Mouse (Mus musculus) heart, embryonic 10.5 days (tissue): ENCODE measurements around the gene Gm49361. TPM values are rescaled to one million over a fixed set of nuclear protein-coding genes. Genes with fewer than 3 reads are reported as not detected.
A peak's percentile ranks its signal among the peaks of the same experiment; 100 is the strongest.
"Not testable (repeated sequence)": the region's sequence is repeated elsewhere in the genome, so short reads cannot be mapped to it uniquely, and the experiment has no call there.

Source experiments
- DNase-seq: peaks from one replicate; pipeline ENCODE4 v3.0.0-alpha.2; 2017; ENCODE audit warnings: low spot score
- H3K27ac ChIP-seq: fragments of 300-500 bp; sonication (generic); 2 replicates; pipeline ENCODE4 v1.5.1; 2016; ENCODE audit warnings: mild to moderate bottlenecking
- H3K27me3 ChIP-seq: fragments of 300-500 bp; sonication (generic); 2 replicates; pipeline ENCODE4 v1.6.1; 2016; ENCODE audit warnings: mild to moderate bottlenecking; ENCODE audit not compliant: poor library complexity, insufficient read depth, severe bottlenecking
- H3K36me3 ChIP-seq: fragments of 300-500 bp; sonication (generic); 2 replicates; pipeline ENCODE4 v1.6.1; 2016; ENCODE audit warnings: mild to moderate bottlenecking, moderate library complexity
- H3K4me1 ChIP-seq: fragments of 300-500 bp; sonication (generic); 2 replicates; pipeline ENCODE4 v1.6.1; 2016; ENCODE audit warnings: mild to moderate bottlenecking
- H3K4me3 ChIP-seq: fragments of 300-500 bp; sonication (generic); 2 replicates; pipeline ENCODE4 v1.5.1; 2016; ENCODE audit warnings: mild to moderate bottlenecking, moderate library complexity
- H3K9me3 ChIP-seq: fragments of 300-500 bp; sonication (generic); 2 replicates; pipeline ENCODE4 v1.6.1; 2016; ENCODE audit warnings: mild to moderate bottlenecking, moderate library complexity
- WGBS: fragments of 180-500 bp; shearing (Covaris S2); methylation state at CpG from one replicate; pipeline ENCODE4 v1.1.7; 2016; 5-methylcytosine and 5-hydroxymethylcytosine counted together
- polyA plus RNA-seq: library from polyadenylated mRNA; unstranded; fragments of >200 nt; fragmentation: Nextera tagmentation; extraction: Ambion mirVana; gene quantifications from 2 replicates; pipeline ENCODE4 v1.2.1, GENCODE M21; 2016

The Gm49361 gene
- polyA plus RNA-seq, 1 experiment from 2014 or later, result not detected

GRCm38 (mm10) chr14:57696066-57696465, 49.8 kb downstream of the Gm49361 start:
- H3K4me3 ChIP-seq, result no peak overlapping the region
- 94% methylated on average over 15 of the region's 15 CpGs for WGBS

DNA sequence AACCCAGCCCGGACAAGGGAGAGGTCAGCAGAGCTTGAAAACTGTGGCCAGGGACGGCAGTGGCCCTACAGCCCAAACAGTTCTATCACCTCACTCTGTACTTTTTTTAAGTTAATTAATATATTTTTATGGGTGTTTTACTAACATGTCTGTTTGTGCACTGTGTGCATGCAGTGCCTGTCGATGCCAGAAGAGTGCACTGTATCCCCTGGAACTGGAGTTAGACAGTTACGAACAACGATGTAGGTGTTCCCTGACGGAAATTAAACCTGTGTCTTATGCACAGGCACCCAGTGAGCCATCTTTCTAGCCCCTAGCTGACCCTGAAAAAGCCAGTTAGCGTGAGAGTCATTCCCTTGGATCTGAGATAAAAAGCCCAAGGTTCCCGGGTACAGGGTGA, 50.4 kb downstream of the Gm49361 start:
- no peak for DNase-seq
- 89% methylated on average over 8 of the region's 8 CpGs for WGBS
- Histone ChIP-seq H3K27me3 (no peaks in the 10 kb centered on the region), H3K4me3 (no peak overlapping the region), H3K9me3 (no peaks in the 10 kb centered on the region), H3K36me3 (peaks cover 86% of the 10 kb centered on the region), H3K27ac (no peak overlapping the region), H3K4me1 (no peaks in the 10 kb centered on the region)

More at GRCm38 (mm10) chr14:57696066-57696465, 49.8 kb downstream of the Gm49361 start:
- Histone ChIP-seq H3K36me3 (peaks cover 83% of the 10 kb centered on the region), H3K27ac (no peak overlapping the region), H3K4me1 (no peaks in the 10 kb centered on the region), H3K27me3 (no peaks in the 10 kb centered on the region), H3K9me3 (no peaks in the 10 kb centered on the region)
- peak; percentile 67 for DNase-seq

- Histone ChIP-seq H3K27ac (no peak overlapping the region), H3K27me3 (no peaks in the 10 kb centered on the region), H3K36me3 (peaks cover 83% of the 10 kb centered on the region), H3K4me1 (no peaks in the 10 kb centered on the region), H3K9me3 (no peaks in the 10 kb centered on the region), H3K4me3 (no peak overlapping the region)
- WGBS, result 84% methylated on average over 16 of the region's 16 CpGs
- peak; percentile 74 for DNase-seq
Measured at GRCm38 (mm10) chr14:57694246-57694645, 51.7 kb downstream of the Gm49361 start.

- WGBS, result 73% methylated on average over 17 of the region's 17 CpGs
- H3K36me3 ChIP-seq, result peaks cover 80% of the 10 kb centered on the region
- no peak overlapping the region for H3K27ac ChIP-seq
- no peaks in the 10 kb centered on the region for H3K9me3 ChIP-seq
- H3K4me3 ChIP-seq, result no peak overlapping the region
- peak; percentile 64 for DNase-seq
- no peaks in the 10 kb centered on the region for H3K4me1 ChIP-seq
- H3K27me3 ChIP-seq, result no peaks in the 10 kb centered on the region
Measured at GRCm38 (mm10) chr14:57692517-57693130, 53.3 kb downstream of the Gm49361 start.

GRCm38 (mm10) chr14:57691316-57691715, 54.6 kb downstream of the Gm49361 start:
- Histone ChIP-seq H3K27me3 (no peaks in the 10 kb centered on the region), H3K36me3 (peaks cover 69% of the 10 kb centered on the region), H3K9me3 (no peaks in the 10 kb centered on the region), H3K27ac (no peak overlapping the region), H3K4me3 (no peak overlapping the region), H3K4me1 (no peaks in the 10 kb centered on the region)
- 96% methylated on average over 24 of the region's 24 CpGs for WGBS
- DNase-seq, result peak; percentile 71

GRCm38 (mm10) chr14:57690681-57691080, 55.2 kb downstream of the Gm49361 start:
- no peak overlapping the region for H3K27ac ChIP-seq
- no peaks in the 10 kb centered on the region for H3K9me3 ChIP-seq
- WGBS, result 89% methylated on average over 8 of the region's 8 CpGs
- no peak overlapping the region for H3K4me3 ChIP-seq
- no peaks in the 10 kb centered on the region for H3K4me1 ChIP-seq
- peak; percentile 25 for DNase-seq
- H3K27me3 ChIP-seq, result no peaks in the 10 kb centered on the region
- peaks cover 63% of the 10 kb centered on the region for H3K36me3 ChIP-seq

GRCm38 (mm10) chr14:57688066-57688465, 57.8 kb downstream of the Gm49361 start:
- not testable (repeated sequence) for H3K9me3 ChIP-seq, H3K4me1 ChIP-seq, H3K4me3 ChIP-seq, H3K27ac ChIP-seq, H3K27me3 ChIP-seq
- WGBS, result 89% methylated on average over 7 of the region's 7 CpGs
- H3K36me3 ChIP-seq, result peaks cover 39% of the 10 kb centered on the region
- peak; percentile 51 for DNase-seq

- Histone ChIP-seq H3K27me3 (no peaks in the 10 kb centered on the region), H3K36me3 (peaks cover 34% of the 10 kb centered on the region), H3K9me3 (no peaks in the 10 kb centered on the region), H3K27ac (no peak overlapping the region), H3K4me3 (no peak overlapping the region), H3K4me1 (no peaks in the 10 kb centered on the region)
- WGBS, result 79% methylated on average over 5 of the region's 5 CpGs
- DNase-seq, result peak; percentile 48
Measured at GRCm38 (mm10) chr14:57687441-57687840, 58.5 kb downstream of the Gm49361 start.

- H3K36me3 ChIP-seq, result peaks cover 28% of the 10 kb centered on the region
- DNase-seq, result peak; percentile 43
- H3K9me3 ChIP-seq, result no peaks in the 10 kb centered on the region
- H3K4me3 ChIP-seq, result no peak overlapping the region
- WGBS, result 84% methylated on average over 6 of the region's 6 CpGs
- no peaks in the 10 kb centered on the region for H3K27me3 ChIP-seq
- no peaks in the 10 kb centered on the region for H3K4me1 ChIP-seq
- no peak overlapping the region for H3K27ac ChIP-seq
Measured at GRCm38 (mm10) chr14:57686647-57687046, 59.3 kb downstream of the Gm49361 start.

- Histone ChIP-seq H3K4me3 (no peak overlapping the region), H3K27ac (no peak overlapping the region), H3K4me1 (no peaks in the 10 kb centered on the region), H3K27me3 (no peaks in the 10 kb centered on the region), H3K36me3 (peaks cover 9% of the 10 kb centered on the region), H3K9me3 (no peaks in the 10 kb centered on the region)
- 9% methylated on average over 1 of the region's 1 CpGs for WGBS
- no peak for DNase-seq
Measured at GRCm38 (mm10) chr14:57684579-57684978, 61.3 kb downstream of the Gm49361 start.

DNA sequence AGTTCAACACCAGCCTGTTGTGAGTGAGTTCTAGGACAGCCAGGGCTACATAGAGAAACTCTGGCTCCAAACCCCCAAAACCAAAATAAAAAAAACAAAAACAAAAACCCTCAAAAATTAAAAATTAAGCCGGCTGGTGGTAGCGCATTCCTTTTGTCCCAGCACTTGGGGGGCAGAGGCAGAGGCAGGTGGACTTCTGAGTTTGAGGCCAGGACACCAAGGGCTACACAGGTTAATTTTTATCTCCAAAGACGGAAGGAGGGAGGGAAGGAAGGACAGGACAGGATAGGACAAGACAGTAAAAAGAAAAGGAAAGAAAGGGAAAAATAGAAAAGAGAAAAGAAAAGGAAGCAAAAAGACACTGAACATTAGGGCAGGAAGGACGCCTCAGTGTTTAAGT, 63.2 kb downstream of the Gm49361 start:
- Histone ChIP-seq H3K4me3 (no peak overlapping the region), H3K27me3 (no peaks in the 10 kb centered on the region), H3K4me1 (no peaks in the 10 kb centered on the region), H3K36me3 (no peaks in the 10 kb centered on the region), H3K9me3 (no peaks in the 10 kb centered on the region), H3K27ac (no peak overlapping the region)
- no peak for DNase-seq
- WGBS, result 82% methylated on average over 4 of the region's 4 CpGs

DNA sequence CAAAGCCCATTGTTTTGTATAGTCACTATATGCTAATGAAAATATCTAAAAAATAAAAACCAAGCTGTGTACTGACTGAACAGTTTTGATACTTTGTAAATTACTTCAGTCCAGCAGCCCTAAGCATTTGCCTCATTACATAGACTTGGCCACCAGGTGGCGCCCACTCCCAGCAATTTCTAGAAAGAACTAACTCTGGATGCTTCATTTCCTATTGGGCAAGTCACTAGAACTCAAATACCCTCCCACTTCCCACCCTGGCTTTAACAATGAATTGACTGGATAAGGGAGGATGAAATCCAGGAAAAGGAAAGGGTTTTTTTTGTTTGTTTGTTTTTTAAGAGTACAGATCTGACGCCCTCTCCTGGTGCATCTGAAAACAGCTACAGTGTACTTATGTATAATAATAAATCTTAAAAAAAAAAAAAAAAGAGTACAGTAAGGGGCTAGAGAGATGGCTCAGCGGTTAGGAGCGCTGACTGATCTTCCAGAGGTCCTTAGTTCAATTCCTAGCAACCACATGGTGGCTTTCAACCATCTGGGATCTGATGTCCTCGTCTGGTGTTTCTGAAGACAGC, 65.9 kb downstream of the Gm49361 start:
- no peak for DNase-seq
- no peak overlapping the region for H3K4me3 ChIP-seq
- H3K4me1 ChIP-seq, result no peaks in the 10 kb centered on the region
- H3K36me3 ChIP-seq, result no peaks in the 10 kb centered on the region
- H3K9me3 ChIP-seq, result no peaks in the 10 kb centered on the region
- H3K27me3 ChIP-seq, result no peaks in the 10 kb centered on the region
- no peak overlapping the region for H3K27ac ChIP-seq
- WGBS, result 48% methylated on average over 5 of the region's 5 CpGs

DNA sequence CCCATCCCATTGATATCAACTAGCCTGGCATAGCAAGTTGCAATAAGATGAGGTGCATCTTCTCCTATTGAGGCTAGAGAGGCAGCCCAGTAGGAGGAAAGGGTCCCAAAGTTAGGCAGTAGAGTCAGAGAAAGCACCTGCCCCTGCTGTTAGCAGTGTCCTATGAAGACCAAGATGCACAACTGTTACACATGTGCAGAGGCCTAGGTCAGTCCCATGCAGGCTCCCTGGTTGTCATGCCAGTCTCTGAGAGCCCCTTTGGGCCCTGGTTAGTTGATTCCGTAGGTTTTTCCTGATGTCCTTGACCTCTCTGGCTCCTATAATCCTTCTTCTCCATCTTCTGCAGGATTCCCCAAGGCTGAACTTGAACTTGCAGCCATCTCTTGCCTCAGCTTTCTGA, 66.4 kb downstream of the Gm49361 start:
- WGBS, result 37% methylated on average over 1 of the region's 1 CpGs
- Histone ChIP-seq H3K4me1 (no peaks in the 10 kb centered on the region), H3K36me3 (no peaks in the 10 kb centered on the region), H3K4me3 (no peak overlapping the region), H3K9me3 (no peaks in the 10 kb centered on the region), H3K27ac (no peak overlapping the region), H3K27me3 (no peaks in the 10 kb centered on the region)
- DNase-seq, result no peak

DNA sequence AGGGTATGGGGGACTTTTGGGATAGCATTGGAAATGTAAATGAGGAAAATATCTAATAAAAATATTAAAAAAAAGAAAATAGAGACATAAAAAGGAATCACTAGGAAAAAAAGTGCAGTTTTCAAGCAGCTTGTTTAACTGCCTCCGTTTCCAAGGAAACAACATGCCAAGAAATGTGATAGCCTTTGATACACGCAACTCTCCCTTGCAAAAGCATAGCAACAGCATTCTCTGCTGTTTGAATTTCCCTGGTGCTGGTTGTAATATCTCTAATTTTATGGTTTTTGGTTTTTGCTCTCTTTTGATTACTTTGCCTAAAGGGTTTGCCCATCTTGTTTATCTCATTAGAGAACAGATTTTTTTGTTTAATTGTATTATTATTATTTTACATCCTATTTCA, 70.4 kb downstream of the Gm49361 start:
- no peak overlapping the region for H3K27ac ChIP-seq
- no peaks in the 10 kb centered on the region for H3K27me3 ChIP-seq
- 73% methylated on average over 2 of the region's 2 CpGs for WGBS
- H3K4me1 ChIP-seq, result no peaks in the 10 kb centered on the region
- DNase-seq, result no peak
- no peaks in the 10 kb centered on the region for H3K36me3 ChIP-seq
- H3K4me3 ChIP-seq, result no peak overlapping the region
- H3K9me3 ChIP-seq, result no peaks in the 10 kb centered on the region
